Mouse (Mus musculus) gastrocnemius, adult 8-10 months (tissue): ENCODE results near the gene Epb41l2. TPM values are rescaled to one million over a fixed set of nuclear protein-coding genes. Genes with fewer than 3 reads are reported as not detected.
A peak's percentile ranks its signal among the peaks of the same experiment; 100 is the strongest.

Experiments used
- DNase-seq, 2 experiments: peaks; one replicate each; pipeline ENCODE4 v3.0.0; 2022; ENCODE audit warnings: low spot score in 2 of 2
- total RNA-seq, 4 experiments: library from RNA; stranded (reverse); gene quantifications; 2 replicates each; pipeline ENCODE4 v1.2.4; 2022

Gene Epb41l2
- total RNA-seq, 4 experiments from 2014 or later, result 15.7 to 26.6 (median 22.7) TPM

GRCm38 (mm10) chr10:25399016-25399415, 39.4 kb downstream of the Epb41l2 start:
- DNase-seq, result no peak

- no peak for DNase-seq
Measured at GRCm38 (mm10) chr10:25400076-25400475, 40.5 kb downstream of the Epb41l2 start.

- no peak for DNase-seq
Measured at GRCm38 (mm10) chr10:25400646-25401045, 41.0 kb downstream of the Epb41l2 start.

GRCm38 (mm10) chr10:25401356-25401755, 41.8 kb downstream of the Epb41l2 start:
- DNase-seq, result no peak

GRCm38 (mm10) chr10:25402886-25403285, 43.3 kb downstream of the Epb41l2 start:
- no peak for DNase-seq

GRCm38 (mm10) chr10:25403813-25404701, 44.5 kb downstream of the Epb41l2 start:
- no peak for DNase-seq

GRCm38 (mm10) chr10:25404702-25405098, 45.1 kb downstream of the Epb41l2 start:
- no peak for DNase-seq

- no peak for DNase-seq
Measured at GRCm38 (mm10) chr10:25405551-25405950, 46.0 kb downstream of the Epb41l2 start.

GRCm38 (mm10) chr10:25406695-25407094, 47.1 kb downstream of the Epb41l2 start:
- no peak for DNase-seq

GRCm38 (mm10) chr10:25408136-25408650, 48.6 kb downstream of the Epb41l2 start:
- DNase-seq, result no peak

GRCm38 (mm10) chr10:25411836-25412373, 52.3 kb downstream of the Epb41l2 start:
- no peak for DNase-seq

- DNase-seq, result no peak
Measured at GRCm38 (mm10) chr10:25415188-25415717, 55.7 kb downstream of the Epb41l2 start.

GRCm38 (mm10) chr10:25416696-25417095, 57.1 kb downstream of the Epb41l2 start:
- DNase-seq, result no peak

- no peak for DNase-seq
Measured at GRCm38 (mm10) chr10:25426058-25426457, 66.5 kb downstream of the Epb41l2 start.

GRCm38 (mm10) chr10:25426814-25427213, 67.2 kb downstream of the Epb41l2 start:
- DNase-seq, result no peak

GRCm38 (mm10) chr10:25427523-25427922, 67.9 kb downstream of the Epb41l2 start:
- DNase-seq, result no peak

- no peak for DNase-seq
Measured at GRCm38 (mm10) chr10:25428658-25429057, 69.1 kb downstream of the Epb41l2 start.

GRCm38 (mm10) chr10:25429346-25429745, 69.7 kb downstream of the Epb41l2 start:
- DNase-seq, result no peak

- DNase-seq, result no peak
Measured at GRCm38 (mm10) chr10:25430862-25431261, 71.3 kb downstream of the Epb41l2 start.

- DNase-seq, result peak; percentile 45 to 65
Measured at GRCm38 (mm10) chr10:25432351-25432750, 72.8 kb downstream of the Epb41l2 start.

- no peak for DNase-seq
Measured at GRCm38 (mm10) chr10:25432938-25433337, 73.3 kb downstream of the Epb41l2 start.

- no peak for DNase-seq
Measured at GRCm38 (mm10) chr10:25433524-25433923, 73.9 kb downstream of the Epb41l2 start.
